Mouse (Mus musculus): ENCODE measurements at regions not wholly inside any gene's neighbourhood (a gene's known extent, or its start where the extent isn't known, plus 50 kb on each side); places are given as distances from the start of the nearest gene placed in this dataset.

DNA sequence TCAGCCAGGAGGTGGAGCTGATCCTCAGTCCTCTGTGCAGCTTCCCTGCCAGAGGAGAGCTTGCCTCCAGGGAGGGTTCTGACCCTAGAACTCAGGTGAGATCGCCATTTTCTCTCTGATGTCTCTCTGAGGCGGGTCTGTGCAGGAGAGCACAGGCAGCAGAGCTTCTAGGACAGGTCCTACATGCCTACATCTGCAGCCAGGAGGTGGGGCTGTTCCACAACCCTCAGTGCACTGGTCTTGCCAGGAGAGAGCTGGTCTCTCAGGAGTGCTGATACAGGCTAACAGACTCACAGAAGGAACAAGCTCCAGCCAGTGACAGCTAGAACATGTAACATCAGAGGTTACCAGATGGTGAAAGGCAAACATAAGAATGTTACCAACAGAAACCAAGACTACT lies 165.4 kb downstream of the Tmem17 start:
- TF ChIP-seq CHD2 (IDR thresholded peaks at IDR 0.05; ENCODE audit: low read depth, low read length) (no peak), MAFK (IDR thresholded peaks at IDR 0.05; ENCODE audit: insufficient read depth, low read depth, low read length) (no peak), ZNF384 (IDR thresholded peaks at IDR 0.05; ENCODE audit: low read depth, low read length) (no peak)

Measured in ES-E14 (cell line).